Mouse (Mus musculus) ovary, postnatal 10 days (tissue): ENCODE data around the gene Dph7.
A peak's percentile ranks its signal among the peaks of the same experiment; 100 is the strongest.
"Not testable (repeated sequence)": the region's sequence is repeated elsewhere in the genome, so short reads cannot be mapped to it uniquely, and the experiment has no call there.

Experiments
- DNase-seq: peaks from one replicate; pipeline ENCODE4 v3.0.0; 2022; ENCODE audit warnings: low spot score

Gene Dph7

DNA sequence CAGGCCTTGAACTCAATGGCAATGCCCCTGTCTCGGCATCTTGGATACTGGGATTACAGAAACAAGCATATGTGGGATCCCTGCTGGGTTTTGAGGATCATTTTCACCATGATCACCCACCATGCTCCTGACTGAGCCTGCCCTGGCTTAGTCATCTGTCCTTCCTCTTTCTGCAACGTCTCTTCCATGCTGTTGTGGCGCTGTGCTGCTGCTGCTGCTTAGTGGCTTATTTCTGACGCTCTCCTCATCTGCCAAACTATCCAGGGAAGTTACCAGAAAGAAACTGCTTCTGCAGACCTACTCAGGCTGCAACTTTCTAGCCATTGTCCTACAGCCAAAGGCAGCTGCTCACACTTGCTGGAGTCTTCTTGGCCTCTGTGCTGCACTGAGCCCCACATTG is 8.2 kb downstream of the Dph7 start:
- DNase-seq = no peak

DNA sequence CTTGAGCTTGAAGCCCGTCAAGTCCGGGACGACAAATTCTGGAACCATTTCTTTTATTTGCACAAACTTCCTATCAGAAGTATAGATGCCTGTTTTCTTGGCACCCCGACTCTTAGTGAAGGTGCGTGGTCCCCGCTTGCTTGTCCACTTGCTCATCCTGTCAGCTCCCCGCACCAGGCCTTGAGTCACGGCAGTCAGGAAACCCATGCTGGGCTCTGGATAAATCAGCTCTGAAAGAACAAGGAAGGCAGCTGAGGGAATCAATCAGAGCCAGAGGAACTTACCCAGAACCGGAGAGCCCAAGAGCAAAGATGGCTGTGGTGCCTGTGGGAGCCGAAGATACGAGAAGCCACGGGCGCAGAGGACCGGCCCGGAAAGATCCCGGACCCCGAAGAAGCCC is 12.3 kb downstream of the Dph7 start:
- DNase-seq = not testable (repeated sequence)

DNA sequence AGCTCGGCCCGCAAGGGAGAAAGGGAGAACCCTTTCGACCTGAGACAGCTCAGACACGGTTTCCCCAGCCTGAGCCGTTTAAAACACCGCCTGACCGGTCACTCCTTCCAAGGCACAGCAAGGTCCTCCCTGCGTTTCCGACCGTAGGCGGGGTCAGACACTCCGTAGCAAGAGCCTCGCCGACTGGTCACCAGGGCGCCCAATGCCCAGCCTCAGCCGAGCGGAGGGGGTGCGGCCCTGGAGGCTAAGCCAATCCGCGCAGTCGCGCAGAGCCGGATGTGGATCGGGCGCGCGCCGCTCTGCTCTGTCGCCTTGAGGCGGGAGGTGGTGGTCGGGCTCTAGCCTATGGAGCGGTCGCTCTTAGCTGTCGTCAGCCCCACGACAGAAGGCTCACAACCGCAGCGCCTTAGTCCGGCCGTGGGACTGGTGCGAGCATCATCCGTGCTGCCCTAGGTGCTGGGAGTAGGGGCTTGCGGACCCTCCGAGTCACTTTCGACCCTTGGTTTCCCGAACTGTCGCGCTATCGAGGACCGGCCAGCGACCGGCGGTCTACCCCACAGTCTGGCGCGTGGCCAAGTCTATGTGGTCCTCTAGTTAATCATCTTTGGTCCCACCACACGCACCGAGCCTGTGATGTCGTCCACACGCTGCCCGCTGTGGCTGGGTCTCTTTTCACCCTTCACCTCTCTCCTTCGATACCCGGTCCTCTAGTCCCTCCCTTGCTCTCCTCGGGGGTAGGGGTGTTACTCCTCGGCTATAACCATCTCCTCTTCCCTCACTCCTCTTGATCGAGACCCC is 12.9 kb downstream of the Dph7 start, which contains the start of gene Mrpl41:
Mrpl41 (minus strand) TSS at position 193 of the 798 bp plus-strand sequence.
- DNase-seq = peak; percentile 86

DNA sequence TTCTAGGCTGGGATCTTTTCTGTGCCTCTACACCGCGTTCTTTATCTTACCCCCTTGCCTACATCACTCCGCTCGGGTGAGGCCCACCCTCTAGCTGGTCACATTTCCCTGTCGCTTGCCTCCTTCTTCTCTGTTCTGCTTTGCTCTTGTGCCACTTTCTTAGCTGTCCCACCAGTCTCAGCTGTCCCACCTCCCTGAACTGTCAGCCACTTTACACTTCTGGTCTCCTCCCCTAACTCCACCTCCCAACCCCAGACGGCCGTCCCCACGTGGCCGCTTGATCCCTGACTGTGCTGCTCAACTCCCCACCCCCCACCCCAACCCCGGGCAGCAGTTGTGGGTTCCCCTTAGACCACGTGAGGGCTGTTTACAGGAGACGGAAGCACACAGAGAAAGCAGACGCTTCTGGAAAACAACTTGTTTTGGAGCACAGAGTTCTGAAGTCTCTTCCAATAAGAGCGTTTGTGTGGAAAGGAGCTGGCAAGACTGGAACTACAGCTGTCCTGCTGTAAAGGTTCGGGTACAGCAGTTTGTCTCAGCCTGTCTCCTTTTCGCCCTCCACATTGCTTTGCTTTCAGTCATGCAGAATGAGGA is 13.6 kb downstream of the Dph7 start, which contains the start of gene Pnpla7:
Pnpla7 (plus strand) TSS at position 330 of the 594 bp plus-strand sequence.
- DNase-seq = peak; percentile 19

DNA sequence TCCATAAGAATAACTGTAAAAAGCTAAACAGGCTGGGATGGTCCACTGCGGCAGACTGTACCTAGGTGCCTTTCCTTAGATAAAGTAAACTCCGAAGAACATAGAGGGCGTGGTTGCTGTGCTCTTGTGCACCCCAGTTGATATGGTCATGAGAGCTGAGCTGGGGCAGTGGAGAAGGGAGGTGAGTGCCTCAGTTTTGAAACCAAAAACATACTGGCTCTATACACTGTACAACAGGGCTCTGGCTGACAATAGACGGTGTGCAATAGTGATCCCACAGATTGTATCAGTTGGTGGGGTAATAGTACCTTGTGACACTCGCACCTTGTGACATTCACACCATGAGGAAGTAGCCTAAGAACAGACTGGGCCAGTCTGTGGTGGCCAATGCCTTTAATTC is 14.8 kb downstream of the Dph7 start:
- DNase-seq = no peak

DNA sequence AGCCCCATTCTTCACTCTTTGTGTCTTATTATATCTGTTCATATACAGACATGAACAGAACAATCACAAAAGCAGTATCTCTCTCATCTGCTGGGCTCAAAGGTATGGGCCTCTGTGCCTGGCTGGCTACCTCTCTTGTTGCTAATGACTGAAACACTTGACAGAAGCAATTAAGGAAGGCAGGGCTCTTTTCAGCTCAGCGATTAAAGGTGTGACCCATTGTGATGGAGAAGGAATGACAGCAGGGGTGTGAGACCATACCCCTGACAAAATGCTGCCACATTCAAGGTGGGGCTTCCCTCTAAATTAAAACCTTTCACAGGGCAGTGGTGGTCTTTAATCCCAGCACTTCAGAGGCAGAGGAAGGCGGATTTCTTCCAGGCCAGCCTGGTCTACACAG is 25.6 kb downstream of the Dph7 start:
- DNase-seq = no peak

DNA sequence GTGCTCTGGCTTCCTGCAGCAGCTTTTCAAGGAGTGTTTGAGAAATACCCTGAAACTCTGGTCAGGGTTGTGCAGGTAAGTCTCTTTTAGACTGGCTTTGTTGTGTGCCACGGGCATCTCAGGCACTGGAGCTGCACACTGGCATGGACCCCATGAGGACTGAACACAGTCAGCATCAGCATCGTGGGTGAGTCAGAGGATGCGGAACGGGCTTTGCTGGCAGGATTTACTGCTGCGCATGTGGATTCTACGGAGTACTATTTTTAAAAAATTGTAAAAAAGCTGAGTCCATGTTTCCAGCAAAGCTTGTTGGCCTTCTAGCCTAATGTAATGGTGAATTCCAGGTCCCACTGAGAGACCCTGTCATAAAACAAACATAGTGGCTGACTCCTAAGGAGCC is 33.1 kb downstream of the Dph7 start:
- DNase-seq = no peak

DNA sequence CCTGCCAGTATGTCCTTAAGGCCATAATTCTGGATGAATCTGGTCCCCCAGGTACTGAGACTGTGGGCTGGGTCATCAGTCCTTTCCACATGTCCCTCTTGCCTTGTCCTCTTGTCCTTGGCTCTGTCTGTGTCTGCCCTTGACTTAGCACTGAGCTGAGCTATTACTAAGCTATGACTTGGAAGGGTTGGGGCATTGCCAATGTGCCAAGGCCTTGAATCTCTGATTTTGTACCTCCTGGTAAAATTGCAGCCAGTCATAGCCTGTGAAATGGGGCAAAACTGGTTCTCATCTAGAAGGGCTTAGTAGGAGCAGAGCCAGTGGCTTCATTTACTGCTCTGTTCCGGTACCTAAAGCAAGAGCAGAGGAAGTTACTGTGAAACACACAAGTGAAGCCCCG is 34.3 kb downstream of the Dph7 start:
- no peak for DNase-seq

DNA sequence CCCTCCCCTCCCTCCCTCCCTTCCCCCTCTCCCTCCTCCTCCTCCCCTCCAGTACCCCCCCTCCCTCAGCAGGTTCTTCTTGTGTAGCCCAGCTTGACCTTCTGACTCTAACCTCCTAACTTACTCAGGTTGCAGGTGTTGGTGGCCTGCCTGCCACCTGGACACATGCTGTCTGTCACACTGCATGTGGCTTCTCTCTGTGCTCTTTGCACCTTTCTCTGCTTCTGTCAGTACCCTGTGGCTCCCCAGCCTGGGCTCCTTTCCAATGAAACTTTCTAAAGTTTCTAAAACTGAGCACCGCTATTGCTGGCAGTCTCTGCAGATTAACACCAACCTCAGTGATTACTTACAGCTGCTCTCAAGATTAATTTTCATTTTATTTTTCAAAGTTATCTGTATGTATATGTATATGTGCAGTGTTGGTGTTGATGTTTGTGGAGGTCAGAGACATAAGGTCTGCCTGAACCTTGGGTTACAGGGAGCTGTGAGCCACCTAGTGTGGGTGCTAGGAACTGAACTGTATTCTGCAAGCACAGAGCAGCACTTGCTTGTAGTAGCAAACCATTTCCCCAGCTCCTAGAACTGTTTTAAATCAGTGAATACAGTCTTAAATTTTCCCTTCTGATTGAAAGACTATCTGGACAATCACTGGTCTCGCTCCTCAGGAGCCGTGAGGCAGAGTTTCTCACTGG is 38.5 kb downstream of the Dph7 start:
- DNase-seq = no peak

DNA sequence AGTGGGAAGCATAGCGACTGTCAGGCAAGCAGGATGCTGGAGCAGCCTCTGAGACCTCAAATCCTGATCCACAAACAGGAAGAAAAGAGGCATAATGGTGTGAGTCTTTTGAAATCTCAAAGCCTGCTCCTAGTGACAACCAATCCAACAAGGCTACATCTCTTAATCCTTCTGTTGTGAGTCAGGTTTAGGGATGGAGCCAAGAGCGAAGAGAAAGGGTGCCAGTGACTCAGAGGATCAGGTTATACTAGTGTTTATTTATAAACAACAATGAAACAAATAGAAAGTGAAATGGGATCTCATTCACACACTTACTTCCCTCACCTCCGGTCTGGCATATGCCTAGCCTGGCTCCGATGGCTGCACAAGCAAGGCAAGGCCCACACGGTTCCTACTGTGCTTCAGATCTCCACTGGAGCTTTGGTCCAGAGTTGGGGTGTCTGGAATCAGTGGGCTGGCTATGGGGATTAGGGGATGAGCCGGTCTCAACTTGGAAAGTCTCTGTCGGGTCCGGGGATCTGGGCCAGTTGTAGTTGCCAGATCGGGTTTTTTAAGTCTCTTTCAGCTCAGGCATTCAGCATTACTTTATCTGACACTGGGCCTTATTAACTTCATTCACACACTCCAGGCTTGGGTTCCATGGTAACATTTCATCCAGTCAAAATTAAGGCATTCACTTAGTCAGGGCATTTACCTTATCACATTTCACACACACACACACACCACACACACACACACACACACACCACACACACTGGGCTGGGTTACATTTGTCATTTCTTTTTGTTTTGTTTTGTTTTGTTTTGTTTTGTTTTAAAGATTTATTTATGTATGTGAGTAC is 42.0 kb downstream of the Dph7 start:
- DNase-seq = no peak

DNA sequence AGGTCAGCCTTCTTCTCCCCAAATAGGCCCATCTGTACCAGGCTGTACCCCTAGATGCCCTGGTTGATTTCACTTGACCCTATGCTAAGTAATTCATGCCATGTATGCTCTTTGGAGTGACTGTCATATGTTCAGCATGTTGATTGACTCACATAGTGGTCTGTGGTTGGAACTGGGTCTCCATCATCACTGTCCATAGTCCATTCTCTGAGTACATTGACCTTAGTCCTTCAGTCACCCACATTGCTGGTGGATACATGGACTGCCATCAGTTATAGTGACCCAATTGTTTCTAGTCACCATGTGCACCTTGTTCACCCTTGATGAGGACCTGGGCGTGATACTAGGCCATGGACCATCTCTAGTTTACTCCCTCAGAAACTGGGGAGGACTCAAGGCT is 44.6 kb downstream of the Dph7 start:
- no peak for DNase-seq

DNA sequence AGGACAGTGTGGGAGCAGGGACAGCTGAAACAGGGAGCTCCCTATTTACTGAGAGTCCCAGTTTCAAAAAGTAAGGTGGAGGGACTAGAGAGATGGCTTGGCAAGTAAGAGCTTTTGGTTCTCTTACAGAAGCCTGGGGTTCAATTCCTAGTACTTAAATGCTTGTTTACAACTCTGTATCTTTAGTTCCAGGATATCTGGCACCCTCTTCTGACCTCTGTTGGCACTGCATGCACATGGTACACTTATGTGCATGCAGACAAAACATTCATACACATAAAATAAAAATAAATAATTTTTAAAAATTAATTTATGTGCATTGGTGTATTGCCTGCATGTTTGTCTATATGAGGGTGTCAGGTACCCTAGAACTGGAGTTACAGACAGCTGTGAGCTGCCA is 46.0 kb downstream of the Dph7 start:
- DNase-seq = no peak
